Mouse (Mus musculus) testis, postnatal 10 days (tissue): ENCODE measurements around the gene Wwox.
A peak's percentile ranks its signal among the peaks of the same experiment; 100 is the strongest.

ENCODE experiments used
- DNase-seq: peaks from one replicate; pipeline ENCODE4 v3.0.0; 2021; ENCODE audit warnings: low spot score

Wwox gene

DNA sequence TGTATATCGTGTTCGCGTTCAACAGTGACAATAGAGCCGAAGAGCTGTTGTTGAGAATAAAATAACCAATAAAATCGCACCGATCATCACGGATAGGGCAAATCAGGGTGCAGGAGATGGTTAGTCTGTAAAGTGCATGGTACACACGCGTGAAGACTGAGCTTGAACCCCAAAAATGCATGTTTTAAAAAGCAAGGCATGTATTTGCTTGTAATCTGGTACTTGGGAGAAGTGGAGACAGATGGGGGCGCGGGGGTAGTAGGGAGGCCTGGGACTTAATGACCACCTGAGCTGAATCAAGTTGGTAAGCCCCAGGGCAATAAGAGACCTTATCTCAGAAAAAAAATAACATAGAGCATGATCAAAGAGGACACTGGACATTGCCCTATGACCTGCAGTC lies 919.0 kb downstream of the Wwox start:
- no peak for DNase-seq

DNA sequence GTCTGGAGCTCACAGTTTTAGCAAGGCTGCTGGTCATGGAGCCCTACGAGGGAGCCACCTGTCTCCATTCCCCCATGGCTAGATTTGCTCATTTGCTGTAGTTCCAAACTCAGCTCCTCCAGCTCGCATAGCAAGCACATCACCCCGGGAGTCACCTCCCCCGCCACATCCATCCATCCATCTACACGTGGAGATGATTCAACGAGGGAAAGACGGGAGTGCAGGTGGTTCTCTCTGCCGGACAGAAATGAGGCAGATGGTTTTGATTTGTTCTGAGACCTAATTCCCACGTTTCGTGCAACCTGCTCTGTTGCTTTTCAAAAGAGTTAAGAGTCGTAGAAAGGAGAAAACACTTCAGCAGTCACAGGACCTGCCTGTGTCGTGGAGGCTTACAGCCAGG lies 920.2 kb downstream of the Wwox start:
- DNase-seq, result no peak

DNA sequence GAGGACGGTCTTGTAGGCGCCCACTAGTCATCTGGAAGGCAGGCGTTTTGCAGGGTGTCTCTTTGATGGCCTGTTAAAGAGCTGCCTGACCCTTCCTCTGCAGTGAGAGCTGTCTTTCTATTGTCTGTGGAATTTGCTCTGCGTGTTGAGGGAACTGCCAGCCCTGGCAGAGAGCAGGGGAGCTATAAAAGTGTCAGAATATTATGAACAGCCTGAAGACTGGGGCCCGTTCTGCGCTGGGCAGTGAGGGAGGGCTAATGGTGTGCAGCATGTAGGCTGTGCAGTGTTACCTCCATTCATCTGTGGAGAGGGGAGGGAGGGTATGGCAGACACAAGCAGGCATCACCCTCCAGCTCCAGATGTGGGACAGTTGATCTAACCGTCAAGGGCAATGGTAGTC lies 923.1 kb downstream of the Wwox start:
- no peak for DNase-seq

DNA sequence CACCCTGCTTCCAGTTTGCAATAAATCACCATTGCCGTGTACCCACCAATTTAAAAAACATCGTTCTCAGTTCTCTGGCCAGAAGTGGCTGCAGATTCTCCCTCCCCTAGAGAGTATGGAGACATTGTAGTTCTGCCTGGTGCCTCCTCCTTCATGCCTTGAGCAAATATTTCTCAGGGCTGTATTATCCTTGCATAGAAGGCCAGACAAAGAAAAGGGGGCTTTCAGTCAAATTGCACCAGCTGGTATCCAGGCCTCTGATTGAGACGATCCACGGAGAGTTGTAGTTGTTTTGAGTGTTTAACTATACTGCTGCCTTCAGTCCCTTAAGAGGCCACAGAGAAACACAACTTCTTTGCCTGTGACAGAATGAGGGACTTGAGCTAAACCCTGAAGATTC lies 935.5 kb downstream of the Wwox start:
- DNase-seq, result no peak

DNA sequence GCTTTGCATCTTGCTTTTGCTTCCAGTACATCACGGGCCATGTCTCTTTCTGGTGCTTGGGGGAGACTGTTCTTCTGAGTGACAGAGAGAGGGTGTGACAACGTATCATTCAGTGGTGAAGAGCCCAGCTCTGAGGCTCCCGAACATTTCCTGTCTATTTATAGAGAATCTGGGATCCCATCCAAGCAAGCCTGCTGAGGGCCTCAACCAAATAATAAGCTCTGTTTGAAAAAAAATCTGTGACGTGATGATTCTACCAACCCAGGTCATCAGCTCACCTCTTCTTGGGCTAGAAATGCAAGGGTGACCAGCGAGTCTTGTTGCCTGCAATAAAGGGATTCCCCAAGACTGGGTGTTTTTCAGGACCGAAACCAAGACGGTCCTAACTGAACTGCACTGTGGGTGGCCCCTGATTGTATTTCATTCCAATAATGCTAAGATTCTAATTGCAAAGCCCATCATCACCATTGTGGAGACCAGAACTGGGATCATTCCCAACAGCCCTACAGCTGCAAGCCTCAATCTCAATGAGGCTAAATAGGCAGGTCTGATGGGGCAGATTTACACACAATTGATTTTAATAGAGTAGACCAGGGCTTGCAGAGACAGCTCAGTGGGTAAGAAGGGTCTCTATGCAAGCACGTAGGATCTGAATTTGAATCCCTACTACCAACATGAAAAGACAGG lies 936.0 kb downstream of the Wwox start:
- no peak for DNase-seq

DNA sequence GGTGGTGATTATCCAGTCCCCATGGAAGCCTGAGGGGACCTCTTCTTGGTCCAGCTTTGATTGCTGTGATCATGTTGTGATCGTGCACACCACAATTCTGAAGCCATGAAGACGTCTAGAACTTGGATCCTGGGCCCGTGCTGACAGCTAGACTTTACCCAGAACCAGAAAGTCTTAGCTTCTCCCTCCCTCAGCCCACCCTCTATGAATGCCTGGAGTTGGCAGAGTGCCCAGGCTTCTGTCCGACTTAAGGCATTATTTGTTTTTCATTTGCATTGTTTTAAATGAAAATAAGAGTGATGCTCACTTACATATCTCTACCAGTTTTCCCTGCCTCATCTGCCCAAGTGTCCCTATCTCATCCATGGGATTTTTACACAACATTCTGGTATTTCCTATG lies 937.9 kb downstream of the Wwox start:
- no peak for DNase-seq

DNA sequence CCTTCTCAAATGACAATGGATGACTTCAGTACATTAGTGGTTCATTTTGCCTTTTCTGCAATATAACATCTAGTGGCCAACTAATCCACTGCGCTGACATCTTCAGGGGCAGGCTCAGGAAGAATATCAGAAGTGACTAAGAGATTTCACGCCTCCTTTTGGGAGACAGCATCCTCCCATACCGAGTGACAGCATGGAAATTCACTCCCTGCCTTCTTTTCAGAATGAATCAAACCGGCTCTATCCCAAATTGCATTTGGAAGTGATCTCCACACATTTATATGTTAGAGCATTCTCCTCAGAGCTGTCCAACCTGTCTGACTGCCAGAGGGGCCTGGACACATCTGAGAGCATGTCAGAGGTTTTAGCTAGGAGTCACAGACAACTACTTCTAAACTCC lies 940.6 kb downstream of the Wwox start:
- no peak for DNase-seq

DNA sequence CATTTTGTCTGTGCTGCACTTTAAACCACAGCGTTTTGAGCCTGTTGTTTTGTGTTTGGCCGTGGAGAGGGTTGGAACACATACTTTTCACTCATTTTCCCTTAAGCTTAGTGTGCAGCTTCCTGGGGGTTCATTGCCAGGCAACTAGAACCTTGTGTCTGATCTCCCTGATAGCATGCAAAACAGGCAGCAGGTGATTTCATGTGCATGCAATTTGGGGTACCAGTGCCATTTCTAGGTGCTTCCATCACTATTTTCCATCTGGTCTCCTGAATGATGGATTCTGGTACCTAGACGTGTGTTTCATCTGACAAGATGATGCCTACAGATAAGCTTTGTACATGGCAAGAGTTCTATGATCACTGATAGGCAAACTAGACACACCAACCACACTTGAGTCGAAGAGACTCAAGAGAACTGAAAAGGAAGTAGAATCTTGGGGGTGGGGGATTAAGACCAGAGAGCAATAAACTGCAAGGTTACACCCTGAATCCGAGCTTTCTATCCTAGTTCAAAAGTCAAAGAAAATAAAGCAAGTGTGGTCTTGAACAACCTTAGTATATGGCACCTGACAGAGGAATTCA lies 951.6 kb downstream of the Wwox start:
- no peak for DNase-seq

DNA sequence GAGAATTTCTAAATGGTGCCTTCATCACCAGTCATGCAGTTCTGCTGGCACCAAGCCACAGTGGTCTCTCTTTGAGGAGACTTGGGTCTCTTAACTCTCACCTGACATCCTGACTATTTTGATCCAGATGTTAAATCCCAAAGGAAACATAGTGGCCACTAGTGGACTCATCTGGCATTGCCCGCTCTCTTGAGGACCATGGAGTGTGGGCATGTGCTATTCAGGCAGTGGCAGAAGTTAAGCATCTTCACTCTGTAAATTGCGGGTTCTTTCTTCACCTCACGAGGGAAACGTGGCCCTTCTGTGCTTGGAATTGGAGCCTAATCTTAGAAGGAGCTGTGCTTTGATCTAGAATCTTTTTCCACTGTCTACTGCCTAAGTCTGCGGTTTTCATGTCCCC lies 956.4 kb downstream of the Wwox start:
- DNase-seq, result peak; percentile 49

DNA sequence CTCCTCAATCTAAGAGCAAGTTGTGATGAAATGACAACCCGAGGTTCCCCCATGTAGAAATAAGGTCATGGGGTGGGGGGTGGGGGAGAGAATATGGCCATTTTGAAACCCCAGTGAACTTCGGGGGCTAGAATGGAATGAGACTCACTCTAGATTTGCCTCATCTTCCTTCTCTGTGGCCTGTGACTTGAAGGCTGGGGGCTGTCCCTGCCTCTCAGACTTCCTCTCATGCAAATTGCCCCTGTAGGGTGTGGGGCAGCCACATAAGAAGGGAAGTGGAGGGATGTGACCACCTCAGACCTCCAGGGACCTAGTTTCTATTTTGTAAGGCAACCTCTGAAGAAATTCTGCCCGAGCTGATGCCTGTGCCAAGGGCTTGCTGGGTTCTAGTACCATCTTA lies 958.5 kb downstream of the Wwox start:
- no peak for DNase-seq

DNA sequence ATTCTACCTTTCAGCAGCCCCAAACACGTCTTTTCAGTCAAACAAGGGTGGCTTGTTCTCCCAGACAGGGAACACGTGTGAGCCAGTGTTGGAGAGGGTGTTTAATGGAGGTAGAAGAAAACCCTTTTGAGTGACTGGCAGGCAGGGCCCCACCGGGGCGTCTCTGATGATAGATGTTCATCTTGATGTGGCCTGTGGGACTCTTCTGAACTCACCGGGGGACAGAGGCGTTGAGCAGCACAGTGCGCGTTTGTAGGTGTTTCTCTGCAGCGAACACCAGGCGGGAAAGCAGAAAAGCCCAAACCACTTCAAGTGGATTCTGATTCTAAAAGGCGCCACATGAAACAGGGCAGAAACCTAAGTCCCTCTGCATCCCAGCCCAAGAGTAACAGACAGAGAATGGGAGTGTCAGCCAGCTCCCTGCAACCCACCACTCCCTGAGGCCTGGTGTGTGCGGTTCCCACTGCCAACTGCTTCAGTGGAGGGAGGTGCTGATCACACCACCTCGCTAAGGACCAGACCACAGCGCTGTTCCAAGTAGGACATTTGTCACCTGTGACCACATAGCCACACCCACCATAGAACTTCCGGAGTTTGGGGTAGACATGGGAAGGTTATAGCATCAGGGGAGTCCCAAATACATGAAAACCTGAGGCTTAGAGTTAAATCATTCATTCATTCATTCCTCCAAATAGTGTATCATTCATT lies 960.7 kb downstream of the Wwox start:
- DNase-seq, result no peak
